In the genomic region with DNA sequence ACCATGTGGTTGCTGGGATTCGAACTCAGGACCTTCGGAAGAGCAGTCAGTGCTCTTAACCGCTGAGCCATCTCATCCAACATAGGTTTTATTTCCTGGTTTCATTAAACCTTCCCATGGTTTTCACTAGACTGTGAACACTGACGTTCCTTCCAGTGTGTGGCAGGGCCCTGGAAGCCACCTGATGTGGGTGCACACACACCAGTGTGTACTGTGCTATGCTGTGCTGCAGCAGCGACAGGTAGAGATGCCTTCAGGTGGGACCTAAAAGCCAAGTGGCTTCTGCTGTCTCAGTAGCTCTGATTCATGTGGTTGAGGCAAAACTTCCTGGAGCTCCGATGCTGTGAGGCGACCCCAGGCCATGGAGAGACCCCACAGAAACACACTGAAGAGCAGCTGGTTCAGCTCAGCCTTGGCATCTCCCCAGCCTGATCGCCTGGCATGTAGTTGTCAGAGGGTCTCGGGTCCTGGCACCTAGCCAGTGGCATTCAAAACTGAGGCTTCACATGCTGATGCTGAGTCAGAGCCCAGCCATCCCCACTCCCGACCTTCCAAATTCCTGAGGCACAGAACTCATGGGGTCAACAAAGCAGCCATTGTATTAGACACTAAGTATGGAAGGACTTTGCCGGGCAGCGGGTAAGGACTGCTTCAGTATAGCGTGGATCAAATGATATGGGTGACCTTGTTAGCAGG, we compare ENCODE assay signal across 9 mouse cellular contexts. TPM values are rescaled to one million over a fixed set of nuclear protein-coding genes. Genes with fewer than 3 reads are reported as not detected.
A peak's percentile ranks its signal among the peaks of the same experiment; 100 is the strongest.
DNase-seq lines count a peak whose midpoint lies in the region; ATAC-seq and TF ChIP-seq lines count a peak whose summit lies in the region.
"Had no signal": no experiment of that assay in that cellular context is flagged by ENCODE, and none has a peak within 500 bp of the region (broad histone marks: within the 10 kb centered on the region; RNA-seq: fewer than 3 reads in every experiment).

No protein-coding gene starts in this region.

- 0 out of 2 replicates have a peak, but pooled peaks cover 2% of the 10 kb centered on the region for H3K27me3 ChIP-seq in kidney, embryonic 15.5 days
- H3K27me3 ChIP-seq in kidney, adult 2 months (replicated peaks; ENCODE audit: control insufficient read depth, insufficient read depth, low read length) = no peaks in the 10 kb centered on the region
- H3K27me3 ChIP-seq in Patski = no peaks in the 10 kb centered on the region
- no peaks in the 10 kb centered on the region; the same call in 1 of the 2 replicates for H3K27me3 ChIP-seq in heart, embryonic 16.5 days (ENCODE audit: control insufficient read depth, insufficient read depth, low read length)
- H3K27me3 ChIP-seq in myocyte (ENCODE audit: control insufficient read depth, insufficient read depth, insufficient read length) = no peaks in the 10 kb centered on the region
- no peaks in the 10 kb centered on the region for H3K27me3 ChIP-seq in cerebellum, adult 2 months (ENCODE audit: control insufficient read depth, insufficient read depth, low read length)

- peaks cover 21% of the 10 kb centered on the region for H3K4me1 ChIP-seq in kidney, embryonic 15.5 days
- no peaks in the 10 kb centered on the region for H3K4me1 ChIP-seq in kidney, adult 2 months (ENCODE audit: control insufficient read depth, insufficient read depth, low read length)
- peaks cover 19% of the 10 kb centered on the region for H3K4me1 ChIP-seq in heart, embryonic 16.5 days (ENCODE audit: control insufficient read depth, insufficient read depth, low read length)
- peaks cover 7% of the 10 kb centered on the region for H3K4me1 ChIP-seq in cerebellum, adult 2 months (ENCODE audit: control insufficient read depth, insufficient read depth, low read length)

- ATAC-seq in kidney, embryonic 15.5 days (replicated peaks; ENCODE audit: low FRiP score) = peak; percentile 41
- ATAC-seq in Patski = peak; percentile 37
- peak; percentile 45; the same call in 1 of the 2 replicates for ATAC-seq in heart, embryonic 16.5 days (replicated peaks; ENCODE audit: extremely low read depth, insufficient read depth, low FRiP score)

- in situ Hi-C loops in Patski (cut with MboI; ENCODE audit: low pct_unique_long_range_greater_than_20kb) = no loop called here

- TF ChIP-seq POLR2A in kidney, adult 2 months (IDR thresholded peaks at IDR 0.05; ENCODE audit: low read depth, low read length) = no peak
- TF ChIP-seq POLR2A in myocyte (IDR thresholded peaks at IDR 0.05; ENCODE audit: insufficient read length, low read depth) = no peak
- no peak for TF ChIP-seq POLR2A in cerebellum, adult 2 months (IDR thresholded peaks at IDR 0.05; ENCODE audit: borderline replicate concordance, insufficient read depth, low read length)

- 48% methylated on average over 13 of the region's 13 CpGs for WGBS in kidney, embryonic 15.5 days
- 65% methylated on average over 13 of the region's 13 CpGs for WGBS in kidney, adult 2 months
- WGBS in heart, embryonic 16.5 days = 56% methylated on average over 13 of the region's 13 CpGs
- WGBS in cerebellum, adult 2 months = 60% methylated on average over 13 of the region's 13 CpGs

- POLR2A ChIA-PET in Patski (lab: Charles Lee) = interaction anchor here (0.5 to 0.7 kb wide), 2 partner anchors 18 to 1060 kb away, joined by 3 to 4 read pairs; no protein-coding TSS in a partner anchor

- H3K4me3 ChIP-seq in kidney, embryonic 15.5 days (replicated peaks) = no peak overlapping the region
- H3K4me3 ChIP-seq in kidney, adult 2 months (ENCODE audit: insufficient read depth, low read depth, low read length) = no peak overlapping the region
- no peak overlapping the region for H3K4me3 ChIP-seq in heart, embryonic 16.5 days (ENCODE audit: low read length)
- no peak overlapping the region for H3K4me3 ChIP-seq in myocyte
- H3K4me3 ChIP-seq in cerebellum, adult 2 months (replicated peaks; ENCODE audit: insufficient read depth, low read depth, low read length) = no peak overlapping the region

- no peaks in the 10 kb centered on the region for H3K79me2 ChIP-seq in myocyte (ENCODE audit: control insufficient read depth, insufficient read depth)

- H3K36me3 ChIP-seq in kidney, embryonic 15.5 days = no peaks in the 10 kb centered on the region
- H3K36me3 ChIP-seq in kidney, adult 2 months (ENCODE audit: control insufficient read depth, insufficient read depth, low read length) = no peaks in the 10 kb centered on the region
- no peaks in the 10 kb centered on the region for H3K36me3 ChIP-seq in heart, embryonic 16.5 days (ENCODE audit: control insufficient read depth, insufficient read depth)
- no peaks in the 10 kb centered on the region for H3K36me3 ChIP-seq in myocyte (ENCODE audit: control insufficient read depth, insufficient read depth)

- CTCF ChIA-PET in Patski (lab: Charles Lee) = interaction anchor here (1.0 to 1.8 kb wide), 3 partner anchors 15 to 22 kb away, joined by 3 to 7 read pairs (median 3); no protein-coding TSS in a partner anchor

- DNase-seq in kidney, adult 2 months = no peak
- no peak for DNase-seq in Patski (ENCODE audit: low read depth, low spot score)
- DNase-seq in spleen, postnatal 4 days (ENCODE audit: low spot score in 2 of 2) = no peak
- no peak for DNase-seq in cerebellum, adult 2 months
- DNase-seq in adrenal gland, adult 2 months = no peak

- H3ac ChIP-seq in myocyte (ENCODE audit: control insufficient read depth, insufficient read length) = no peak overlapping the region

- 0 out of 2 replicates have a peak overlapping the region, but pooled peaks have one; percentile 45 for H3K27ac ChIP-seq in kidney, embryonic 15.5 days
- no peak overlapping the region for H3K27ac ChIP-seq in kidney, adult 2 months (ENCODE audit: insufficient read depth, low read depth, low read length)
- no peak overlapping the region for H3K27ac ChIP-seq in heart, embryonic 16.5 days (ENCODE audit: low read length)
- no peak overlapping the region for H3K27ac ChIP-seq in cerebellum, adult 2 months (ENCODE audit: insufficient read depth, low read length)
- H3K27ac ChIP-seq: liver, embryonic 14.5 days had no signal

- TF ChIP-seq CTCF in kidney, adult 2 months (conservative IDR thresholded peaks at IDR 0.05; ENCODE audit: insufficient read depth, insufficient read length, low read depth, low read length) = no peak
- TF ChIP-seq CTCF in Patski (IDR thresholded peaks at IDR 0.05) = no peak
- TF ChIP-seq CTCF in cerebellum, adult 2 months (IDR thresholded peaks at IDR 0.05; ENCODE audit: borderline replicate concordance, insufficient read depth, low read depth, low read length) = no peak

- no peaks in the 10 kb centered on the region for H3K9me3 ChIP-seq in kidney, embryonic 15.5 days (replicated peaks)
- H3K9me3 ChIP-seq in heart, embryonic 16.5 days (replicated peaks; ENCODE audit: control insufficient read depth, low read length) = no peaks in the 10 kb centered on the region

- H3K9ac ChIP-seq in kidney, embryonic 15.5 days = no peak overlapping the region
- H3K9ac ChIP-seq in heart, embryonic 16.5 days (ENCODE audit: low read length) = no peak overlapping the region
- H3K9ac ChIP-seq: liver, embryonic 14.5 days had no signal

- no peak overlapping the region for H3K4me2 ChIP-seq in kidney, embryonic 15.5 days
- H3K4me2 ChIP-seq in heart, embryonic 16.5 days (ENCODE audit: low read depth, low read length) = no peak overlapping the region
- peak overlapping the region; percentile 56 for H3K4me2 ChIP-seq in myocyte (ENCODE audit: low read depth)

TF ChIP-seq in myocyte, 11 proteins besides CTCF, POLR2A, EP300 and RAD21:
- TF ChIP-seq MYOD1 (IDR thresholded peaks at IDR 0.05; ENCODE audit: control insufficient read depth in 1 of 3, insufficient read length in 2 of 3, low read depth in 2 of 3) (peak in 2 of 3 experiments; percentile 19 to 46), MYOG (IDR thresholded peaks at IDR 0.05; ENCODE audit: control insufficient read depth in 1 of 3, insufficient read depth in 1 of 3, insufficient read length in 2 of 3, low read depth in 2 of 3) (peak in 2 of 3 experiments; percentile 23 to 43), REST (IDR thresholded peaks at IDR 0.05; ENCODE audit: insufficient read depth, insufficient read length) (no peak)

RNA-seq across cellular contexts. Expression of a gene that starts 52.9 kb away (rescaled TPM):
- 39.6 and 44.9 TPM in 2 replicates for polyA plus RNA-seq in kidney, embryonic 15.5 days (2015; fragmentation: Nextera tagmentation; extraction: Ambion mirVana)
- 38.8 and 42.7 TPM in 2 replicates for polyA plus RNA-seq in kidney, adult 2 months (2012; rRNA removed)
- polyA plus RNA-seq in Patski (2021) (34.1 TPM), myocyte (2012; fragmentation: generic; extraction: Trizol) (24.0 TPM)
- 28.6 and 32.2 TPM in 2 replicates for polyA plus RNA-seq in heart, embryonic 16.5 days (2015; fragmentation: Nextera tagmentation; extraction: Ambion mirVana)
- 102 and 111 TPM in 2 replicates for polyA plus RNA-seq in cerebellum, adult 2 months (2012; rRNA removed)
- total RNA-seq in adrenal gland, adult 2 months (2021) = 10 to 100 TPM; 19.2 to 26.7 TPM
- 13.0 and 19.4 TPM in 2 replicates for polyA plus RNA-seq in adrenal gland, adult 2 months (2012; rRNA removed)
